In genomic region chr15:6909084-6909483, GRCm38 (mm10) we compare ENCODE assay signal across 12 mouse cellular contexts. TPM values are rescaled to one million over a fixed set of nuclear protein-coding genes. Genes with fewer than 3 reads are reported as not detected.
DNase-seq lines count a peak whose midpoint lies in the region; ATAC-seq and TF ChIP-seq lines count a peak whose summit lies in the region.
"Had no signal": no experiment of that assay in that cellular context is flagged by ENCODE, and none has a peak within 500 bp of the region (broad histone marks: within the 10 kb centered on the region; RNA-seq: fewer than 3 reads in every experiment).

No protein-coding gene starts in this region.

- H3K36me3 ChIP-seq in kidney, embryonic 16.5 days (ENCODE audit: insufficient read depth, low read length): no peaks in the 10 kb centered on the region
- H3K36me3 ChIP-seq in E14TG2a.4 (ENCODE audit: insufficient read depth, low read length): no peaks in the 10 kb centered on the region
- no peaks in the 10 kb centered on the region for H3K36me3 ChIP-seq in lung, embryonic 16.5 days (ENCODE audit: control insufficient read depth, insufficient read depth, low read length)
- H3K36me3 ChIP-seq: liver, embryonic 12.5 days; midbrain, embryonic 12.5 days had no signal

- intact Hi-C loops in gastrocnemius, adult 2 months (cut with DNase I): loop anchor here (1.0 to 10.0 kb wide), 3 partner anchors 222 to 536 kb away; no protein-coding TSS in a partner anchor
- intact Hi-C loops in gastrocnemius, postnatal 36 days (cut with DNase I): loop anchor here (1.0 to 5.0 kb wide), 4 partner anchors 218 to 533 kb away; no protein-coding TSS in a partner anchor

- H3K4me3 ChIP-seq in gastrocnemius, adult 2 months: peak overlapping the region; percentile 51
- H3K4me3 ChIP-seq in kidney, embryonic 16.5 days (ENCODE audit: low read length): no peak overlapping the region
- peak overlapping the region; percentile 32; the same call in 1 of the 2 replicates for H3K4me3 ChIP-seq in E14TG2a.4 (replicated peaks; ENCODE audit: low read length)
- no peak overlapping the region for H3K4me3 ChIP-seq in lung, embryonic 16.5 days (ENCODE audit: low read length)
- H3K4me3 ChIP-seq: erythroblast, embryonic 14.5 days; liver, embryonic 12.5 days; midbrain, embryonic 12.5 days had no signal

- H3K27me3 ChIP-seq in kidney, embryonic 16.5 days (ENCODE audit: insufficient read depth, low read length): no peaks in the 10 kb centered on the region
- peaks cover 21% of the 10 kb centered on the region for H3K27me3 ChIP-seq in E14TG2a.4 (ENCODE audit: insufficient read depth, low read length)
- H3K27me3 ChIP-seq in lung, embryonic 16.5 days (ENCODE audit: control insufficient read depth, insufficient read depth, low read depth, low read length): no peaks in the 10 kb centered on the region

- H3K9me3 ChIP-seq in kidney, embryonic 16.5 days (ENCODE audit: low read length): no peaks in the 10 kb centered on the region
- H3K9me3 ChIP-seq in E14TG2a.4 (ENCODE audit: low read length): no peaks in the 10 kb centered on the region
- H3K9me3 ChIP-seq in lung, embryonic 16.5 days (ENCODE audit: control insufficient read depth, low read length): no peaks in the 10 kb centered on the region
- H3K9me3 ChIP-seq: liver, embryonic 12.5 days; midbrain, embryonic 12.5 days had no signal

- ATAC-seq in kidney, embryonic 16.5 days (ENCODE audit: low FRiP score, low TSS enrichment): no peak
- peak; percentile 50 for ATAC-seq in lung, embryonic 16.5 days (ENCODE audit: low read depth)

- peak overlapping the region; percentile 31 for H3K27ac ChIP-seq in gastrocnemius, adult 2 months
- no peak overlapping the region for H3K27ac ChIP-seq in kidney, embryonic 16.5 days (ENCODE audit: low read length)
- H3K27ac ChIP-seq in lung, embryonic 16.5 days (ENCODE audit: low read length): no peak overlapping the region
- H3K27ac ChIP-seq: liver, embryonic 12.5 days; midbrain, embryonic 12.5 days had no signal

- DNase-seq in gastrocnemius, adult 2 months: no peak
- no peak for DNase-seq in gastrocnemius, postnatal 36 days
- DNase-seq in kidney, postnatal 4 days: no peak
- DNase-seq in neural tube, embryonic 10.5 days (ENCODE audit: extremely low spot score, low spot score): no peak
- no peak for DNase-seq in embryo, embryonic 11 days

- 0 out of 2 replicates have a peak overlapping the region, but pooled peaks have one; percentile 3 for H3K4me2 ChIP-seq in kidney, embryonic 16.5 days (replicated peaks; ENCODE audit: low read depth, low read length)
- H3K4me2 ChIP-seq in lung, embryonic 16.5 days (ENCODE audit: low read depth, low read length): peak overlapping the region; percentile 18; the same call in 1 of the 2 replicates
- H3K4me2 ChIP-seq: liver, embryonic 12.5 days; midbrain, embryonic 12.5 days had no signal

- H3K4me1 ChIP-seq in kidney, embryonic 16.5 days (ENCODE audit: insufficient read depth, low read length): peaks cover 27% of the 10 kb centered on the region
- peaks cover 58% of the 10 kb centered on the region for H3K4me1 ChIP-seq in E14TG2a.4 (replicated peaks; ENCODE audit: low read depth, low read length)
- H3K4me1 ChIP-seq in lung, embryonic 16.5 days (replicated peaks; ENCODE audit: control insufficient read depth, insufficient read depth, low read length): peaks cover 23% of the 10 kb centered on the region

- 60% methylated on average over 14 of the region's 14 CpGs for WGBS in kidney, embryonic 16.5 days
- WGBS in lung, embryonic 16.5 days: 32% methylated on average over 14 of the region's 14 CpGs

- TF ChIP-seq CTCF in gastrocnemius, adult 2 months (IDR thresholded peaks at IDR 0.05): no peak
- no peak for TF ChIP-seq CTCF in E14TG2a.4 (conservative IDR thresholded peaks at IDR 0.05; ENCODE audit: low read length)

- H3K9ac ChIP-seq in kidney, embryonic 16.5 days (replicated peaks; ENCODE audit: low read length): no peak overlapping the region
- H3K9ac ChIP-seq in lung, embryonic 16.5 days (ENCODE audit: low read length): no peak overlapping the region
- H3K9ac ChIP-seq: liver, embryonic 12.5 days; midbrain, embryonic 12.5 days had no signal

RNA-seq across cellular contexts. Expression of gene Osmr, which starts 34.3 kb away (rescaled TPM):
- total RNA-seq in gastrocnemius, adult 2 months (2021): 1 to 10 TPM; 4.3 to 6.4 TPM
- 1 to 10 TPM; 3.0 to 4.1 TPM for total RNA-seq in gastrocnemius, postnatal 36 days (2021)
- polyA plus RNA-seq in kidney, embryonic 16.5 days (2015; fragmentation: Nextera tagmentation; extraction: Ambion mirVana): 1.8 and 2.0 TPM in 2 replicates
- 2.7 and 3.7 TPM in 2 replicates for polyA plus RNA-seq in lung, embryonic 16.5 days (2015; fragmentation: Nextera tagmentation; extraction: Ambion mirVana)
- total RNA-seq: common myeloid progenitor, adult 5-6 weeks had no signal
- polyA plus RNA-seq: erythroblast, embryonic 14.5 days had no signal

Comparison
In these comparisons a context has a peak if more than half of its experiments do, and no peak if none do; other contexts are left out.
1. H3K4me3 ChIP-seq: peak in gastrocnemius, adult 2 months (single experiment) and E14TG2a.4 (single experiment); none in kidney, embryonic 16.5 days (single experiment) and lung, embryonic 16.5 days (single experiment).